Mouse (Mus musculus) retina, embryonic 14.5 days (tissue): Measurements from ENCODE around the gene Rai2.

Experiments
- DNase-seq: peaks from one replicate; pipeline ENCODE4 v3.0.0-alpha.2; 2015; ENCODE audit warnings: low spot score

The Rai2 gene

GRCm38 (mm10) chrX:161716865-161717763 lies at the start of gene Rai2:
Rai2 (plus strand) TSS chrX:161717069.
- peak; percentile 33 for DNase-seq

GRCm38 (mm10) chrX:161689336-161689735 lies 27.5 kb upstream of the Rai2 start:
- DNase-seq = no peak

DNA sequence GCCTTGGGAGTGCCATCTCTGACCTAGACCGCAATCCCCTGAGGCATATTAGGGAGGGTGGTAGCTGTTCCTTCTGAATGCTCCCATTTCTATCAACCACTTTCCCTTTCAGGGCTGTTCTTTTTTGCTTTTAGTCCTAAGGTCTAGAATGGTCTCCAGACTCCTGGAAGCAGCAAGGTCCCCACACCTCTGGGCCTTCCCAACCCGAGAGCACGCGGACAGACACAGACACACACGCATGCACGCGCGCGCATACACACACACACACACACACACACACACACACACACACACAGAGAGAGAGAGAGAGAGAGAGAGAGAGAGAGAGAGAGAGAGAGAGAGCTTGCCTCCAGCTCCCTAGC lies 385 bp upstream of the Rai2 start:
- no peak for DNase-seq

GRCm38 (mm10) chrX:161717764-161718382 lies 1.0 kb downstream of the Rai2 start:
- DNase-seq = no peak

DNA sequence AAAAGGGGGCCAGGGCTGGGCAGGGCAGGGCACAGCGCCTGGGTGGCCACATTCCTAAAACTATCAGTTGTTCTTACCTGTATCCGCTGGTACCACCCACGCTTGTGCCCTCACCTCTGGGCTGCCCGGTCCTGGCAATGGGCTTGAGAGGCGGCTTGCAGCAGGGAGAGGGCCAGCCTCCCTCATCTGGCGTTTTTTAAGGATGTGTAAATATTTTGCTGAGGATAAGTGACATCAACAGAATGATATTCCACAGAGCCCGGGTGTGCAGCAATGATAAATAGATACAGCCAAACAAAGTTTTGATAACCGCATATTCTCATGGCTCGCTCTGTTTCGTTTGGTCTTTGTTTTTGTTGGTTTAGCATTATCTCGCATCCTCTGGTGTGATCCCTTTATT lies 1.7 kb downstream of the Rai2 start:
- no peak for DNase-seq

GRCm38 (mm10) chrX:161721082-161721481 lies 4.2 kb downstream of the Rai2 start:
- no peak for DNase-seq

GRCm38 (mm10) chrX:161723391-161723808 lies 6.5 kb downstream of the Rai2 start:
- no peak for DNase-seq

GRCm38 (mm10) chrX:161726257-161726656 lies 9.4 kb downstream of the Rai2 start:
- no peak for DNase-seq

GRCm38 (mm10) chrX:161728507-161728906 lies 11.6 kb downstream of the Rai2 start:
- no peak for DNase-seq

DNA sequence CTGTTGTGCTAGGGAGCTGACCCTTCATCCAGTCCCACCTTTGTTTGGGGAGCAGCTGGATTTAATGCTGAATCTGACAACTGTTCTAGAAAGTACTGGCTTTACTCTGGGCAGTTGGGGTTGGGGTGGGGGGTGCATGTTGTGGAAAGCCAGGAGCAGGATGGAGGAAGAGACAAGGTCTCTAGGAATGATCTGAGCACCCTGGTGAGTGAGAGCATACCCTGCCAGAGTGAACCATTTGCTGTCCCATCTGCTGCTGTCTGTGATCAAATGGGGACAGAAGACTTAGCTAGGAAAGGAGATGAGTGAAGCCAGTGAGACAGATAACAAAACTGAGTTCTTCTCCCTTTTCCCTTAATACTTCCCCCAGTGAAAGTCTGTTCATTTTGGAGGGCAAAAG lies 13.2 kb downstream of the Rai2 start:
- DNase-seq = no peak

DNA sequence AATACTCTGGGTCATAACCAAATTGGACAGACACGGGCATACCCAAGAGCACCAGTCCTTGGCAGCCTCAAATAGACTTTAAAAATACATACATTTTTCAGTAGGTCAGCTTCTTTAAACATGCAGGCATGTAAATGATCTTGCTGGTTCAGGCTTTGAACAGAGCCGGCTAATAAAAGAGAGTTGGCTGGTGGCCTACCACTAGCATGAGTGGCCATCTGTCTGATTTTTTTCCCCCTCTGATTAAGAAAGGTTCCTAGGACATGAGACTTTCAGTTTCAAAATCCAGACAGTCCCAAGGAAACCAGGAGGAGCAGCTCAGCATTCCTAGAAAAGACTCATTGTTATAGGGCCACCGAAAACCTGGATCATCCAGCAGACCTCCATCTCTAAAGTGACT lies 15.0 kb downstream of the Rai2 start:
- DNase-seq = no peak

DNA sequence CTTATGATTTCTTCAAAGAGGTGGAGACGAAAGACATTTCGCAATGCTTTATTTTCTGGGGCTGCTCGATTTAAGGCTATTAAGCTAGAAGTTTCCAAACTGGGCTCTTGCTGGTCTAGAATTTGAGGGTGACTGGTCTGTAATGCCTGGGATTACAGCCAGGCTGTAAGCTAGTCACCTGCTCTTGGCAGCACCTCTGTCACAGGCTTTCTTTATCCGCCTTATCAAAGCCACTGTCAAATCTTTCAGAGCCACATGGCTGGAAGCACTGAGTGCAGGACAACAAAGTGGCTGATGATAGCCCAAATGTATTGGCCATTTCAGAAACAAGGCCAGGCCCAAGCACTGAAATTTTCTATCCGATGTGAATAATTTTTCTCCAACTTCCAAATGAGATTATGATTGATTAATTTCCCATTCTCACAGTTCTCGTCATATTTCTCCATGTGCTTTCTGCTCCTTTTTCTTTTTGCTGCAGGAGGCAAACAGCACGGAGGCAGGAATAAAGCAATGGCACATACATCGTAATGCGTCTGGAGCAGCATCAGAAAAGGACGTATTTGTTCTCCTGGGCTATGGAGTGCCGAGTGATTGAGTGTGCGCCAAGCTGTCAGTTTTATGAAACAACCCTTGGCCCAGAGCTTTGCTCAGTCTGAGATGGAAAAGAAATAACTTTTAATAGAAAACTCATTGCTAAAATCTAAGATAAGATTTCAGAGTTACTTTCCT lies 16.9 kb downstream of the Rai2 start:
- DNase-seq = no peak

- DNase-seq = no peak
Measured at GRCm38 (mm10) chrX:161734310-161734676, 17.4 kb downstream of the Rai2 start.

- DNase-seq = no peak
Measured at GRCm38 (mm10) chrX:161739374-161739773, 22.5 kb downstream of the Rai2 start.

- no peak for DNase-seq
Measured at GRCm38 (mm10) chrX:161743080-161743479, 26.2 kb downstream of the Rai2 start.

DNA sequence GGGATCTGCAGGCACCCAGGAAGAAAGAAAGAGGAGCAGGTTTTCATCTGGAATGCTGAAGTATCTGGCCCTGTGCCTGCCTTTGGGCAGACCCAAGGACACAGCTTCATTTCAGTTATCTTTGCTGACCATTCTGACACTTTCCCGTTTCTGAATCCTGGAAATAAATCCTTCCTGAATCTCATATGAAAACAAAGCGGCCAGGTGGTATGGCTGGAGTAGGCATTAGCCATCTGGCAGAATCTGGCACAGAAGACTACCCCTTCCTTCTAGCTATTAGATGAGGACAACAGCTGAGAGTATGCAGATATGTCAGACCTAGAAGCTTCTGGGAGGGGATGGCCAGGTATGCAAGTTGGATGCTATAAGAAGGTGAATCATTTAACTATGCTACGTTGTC lies 28.4 kb downstream of the Rai2 start:
- DNase-seq = no peak

GRCm38 (mm10) chrX:161747337-161747736 lies 30.5 kb downstream of the Rai2 start:
- no peak for DNase-seq

GRCm38 (mm10) chrX:161753514-161753913 lies 36.6 kb downstream of the Rai2 start:
- DNase-seq = no peak

DNA sequence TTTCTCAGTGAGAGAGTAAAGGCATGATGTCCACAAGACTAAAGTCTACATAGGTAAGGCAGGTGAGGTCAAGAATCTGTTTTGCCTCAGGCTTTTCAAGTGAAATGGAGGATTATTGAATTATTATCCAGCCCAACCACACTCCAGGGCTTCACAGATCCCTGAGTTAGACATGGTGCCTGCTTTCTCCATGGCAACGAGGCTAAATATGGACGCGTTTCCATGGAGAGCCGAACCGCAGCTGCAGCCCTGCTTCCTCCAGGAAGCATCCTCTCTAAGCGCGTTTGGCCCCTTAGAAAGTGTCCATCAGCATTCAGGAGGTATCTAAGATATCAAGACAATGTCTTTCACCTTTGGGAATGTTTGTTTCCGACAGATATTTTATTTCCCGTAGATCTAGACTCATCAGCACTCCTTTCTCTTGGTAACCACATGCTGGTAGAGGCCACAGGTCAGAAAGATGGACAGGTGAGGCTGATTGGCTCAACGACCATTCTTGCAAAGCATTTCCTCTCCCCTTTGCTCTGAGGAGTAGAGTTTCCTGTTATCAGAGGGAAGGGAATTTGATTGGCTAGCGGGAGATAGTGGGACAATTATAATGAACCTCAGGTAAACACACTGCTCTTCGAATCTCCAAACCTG lies 59.6 kb downstream of the Rai2 start:
- peak; percentile 57 for DNase-seq

- DNase-seq = peak; percentile 21
Measured at GRCm38 (mm10) chrX:161780321-161781034, 63.6 kb downstream of the Rai2 start.

DNA sequence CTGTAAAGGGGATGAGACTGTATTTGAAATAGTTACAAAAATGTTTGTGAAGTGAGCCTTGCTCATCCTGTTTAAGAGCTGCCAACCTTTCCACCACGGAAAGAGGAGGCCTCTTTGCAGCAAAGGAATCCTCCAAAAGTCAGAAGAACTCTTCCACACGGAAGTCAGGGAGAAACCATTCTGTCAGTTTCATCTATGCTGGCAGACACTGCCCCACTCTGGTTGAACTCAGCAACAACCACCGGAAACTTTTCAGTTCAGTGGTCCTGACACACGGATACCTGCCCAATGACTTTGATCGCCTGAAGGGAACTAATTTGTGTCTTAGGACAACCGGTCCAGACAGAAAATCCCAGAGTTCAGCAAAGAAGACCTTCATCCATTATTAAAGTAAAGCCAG lies 73.3 kb downstream of the Rai2 start:
- DNase-seq = peak; percentile 44

GRCm38 (mm10) chrX:161826186-161826585 lies 109.3 kb downstream of the Rai2 start:
- peak; percentile 71 for DNase-seq
